Mouse (Mus musculus) colon, adult 2 months (tissue): ENCODE measurements around the gene Celsr3. TPM values are rescaled to one million over a fixed set of nuclear protein-coding genes. Genes with fewer than 3 reads are reported as not detected.

Source experiments
- polyA plus RNA-seq: library from polyadenylated mRNA; depleted of rRNA; stranded (reverse); fragments of >200 nt; gene quantifications from 2 replicates; pipeline ENCODE4 v1.2.3, GENCODE M21; 2012; rRNA removed

Gene Celsr3
- polyA plus RNA-seq = 2.1 and 2.3 TPM in 2 replicates

DNA sequence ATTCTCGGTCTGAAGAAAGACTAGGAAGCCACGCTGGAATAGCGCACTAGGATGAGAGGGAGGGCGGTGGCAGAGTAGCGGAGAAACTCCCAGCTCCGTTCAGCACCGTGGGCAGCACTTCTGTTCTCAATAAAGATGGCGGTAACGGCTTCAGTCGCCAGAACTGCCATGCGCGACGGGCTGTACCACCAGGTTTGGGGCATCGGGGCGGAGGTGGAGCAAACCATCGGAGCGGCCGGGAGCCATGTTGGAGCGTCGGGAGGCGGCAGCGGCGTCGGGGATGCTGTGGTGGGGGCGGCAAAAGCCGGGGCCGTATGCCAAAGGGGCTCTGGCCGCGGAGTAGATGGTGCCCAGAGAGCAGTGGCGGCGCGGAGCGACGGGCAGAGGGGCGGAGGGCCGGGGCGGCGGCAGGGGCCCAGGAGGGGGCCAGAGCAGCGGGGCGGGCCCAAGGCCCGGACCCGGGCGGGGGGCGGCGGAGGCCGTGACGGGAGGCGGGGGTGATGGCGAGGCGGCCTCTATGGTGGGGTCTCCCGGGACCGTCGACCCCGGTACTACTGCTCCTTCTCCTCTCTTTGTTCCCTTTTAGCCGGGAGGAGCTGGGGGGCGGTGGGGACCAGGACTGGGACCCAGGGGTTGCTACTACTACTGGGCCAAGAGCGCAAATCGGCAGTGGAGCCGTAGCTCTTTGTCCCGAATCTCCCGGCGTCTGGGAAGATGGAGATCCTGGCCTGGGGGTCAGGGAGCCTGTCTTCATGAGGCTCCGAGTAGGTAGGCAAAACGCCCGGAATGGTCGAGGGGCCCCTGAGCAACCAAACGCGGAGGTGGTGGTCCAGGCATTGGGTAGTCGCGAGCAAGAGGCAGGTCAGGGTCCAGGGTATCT lies at the start of gene Celsr3:
Gene Celsr3 (plus strand): TSS at position 501 of the 880 bp plus-strand sequence.

DNA sequence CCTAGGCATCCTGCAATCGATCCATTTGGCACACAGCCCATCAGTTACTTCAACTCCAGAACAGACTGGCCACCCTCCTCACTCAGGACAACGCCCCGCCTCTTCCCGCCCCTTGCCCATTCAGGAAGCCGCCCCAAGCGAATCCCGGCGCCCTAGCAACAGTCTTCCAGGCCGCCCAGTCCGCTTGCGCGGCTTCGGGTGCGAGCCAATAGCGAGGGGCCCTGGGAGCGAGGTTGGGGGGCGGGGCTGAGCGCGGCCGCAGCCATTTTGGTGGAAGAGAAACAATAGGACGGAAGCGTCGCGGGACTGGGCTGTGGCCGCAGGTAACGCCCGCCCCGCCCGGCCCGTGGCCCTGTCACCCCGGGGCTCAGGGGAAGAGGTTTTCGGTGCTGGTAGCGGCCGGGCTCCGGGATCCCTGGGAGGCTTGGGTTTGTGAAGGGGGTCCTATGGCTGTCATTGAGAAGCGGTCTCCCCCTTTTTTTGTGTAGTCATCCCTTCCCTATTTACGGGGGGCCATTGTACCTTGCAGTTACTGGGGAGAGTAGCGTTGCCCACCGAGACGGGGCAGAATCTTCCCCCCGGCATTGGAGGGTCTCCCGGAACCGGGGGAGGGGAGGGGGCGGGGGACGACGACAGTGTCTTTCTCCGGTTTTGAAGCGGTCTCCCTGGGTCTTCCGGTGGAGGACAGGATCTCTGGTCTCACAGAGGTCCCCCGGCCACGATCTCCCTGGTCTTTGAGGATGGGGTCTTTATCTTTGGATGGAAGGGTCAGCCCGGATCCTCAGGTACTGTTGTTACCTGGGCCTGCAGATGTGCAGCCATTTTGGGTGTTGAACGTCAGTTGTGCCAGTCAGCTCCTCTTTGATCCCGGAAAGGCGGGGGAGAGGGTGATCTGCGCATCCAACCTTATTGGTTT lies 42.3 kb upstream of the Celsr3 start, which contains the start of gene Ip6k2:
Gene Ip6k2 (plus strand): TSS at position 249 of the 916 bp plus-strand sequence.

DNA sequence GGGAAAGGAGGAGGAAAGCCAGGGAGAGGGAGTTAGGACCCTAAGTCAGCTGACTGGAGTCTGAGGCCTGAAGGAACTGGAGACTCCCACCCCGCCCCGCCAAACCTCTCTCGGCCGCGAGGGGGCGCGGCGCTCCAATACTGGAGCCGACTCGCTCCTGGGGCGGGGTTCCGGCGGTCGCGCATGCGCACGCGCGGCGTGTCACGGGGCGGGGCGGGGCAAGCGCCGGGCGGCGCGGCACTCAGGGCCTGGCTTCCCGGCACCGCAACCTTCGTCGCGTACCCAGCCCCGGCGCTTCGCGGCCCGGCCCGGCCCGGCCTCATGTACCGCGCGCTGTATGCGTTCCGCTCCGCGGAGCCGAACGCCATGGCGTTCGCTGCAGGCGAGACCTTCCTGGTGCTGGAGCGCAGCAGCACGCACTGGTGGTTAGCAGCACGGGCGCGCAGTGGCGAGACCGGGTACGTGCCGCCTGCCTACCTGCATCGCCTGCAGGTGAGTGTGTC lies 17.9 kb upstream of the Celsr3 start, which contains the start of gene Nckipsd:
Gene Nckipsd (plus strand): TSS at position 206 of the 503 bp plus-strand sequence.

GRCm38 (mm10) chr9:108852976-108853375 lies 26.9 kb downstream of the Celsr3 start, which contains the start of gene Slc26a6:
Slc26a6 (plus strand) TSS chr9:108853283.

Other genes with a start within 250 kb of the Celsr3 start
- gene Wdr6, start 247.6 kb upstream of the Celsr3 start, polyA plus RNA-seq = 26.5 and 30.8 TPM in 2 replicates
- 8.7 and 8.9 TPM in 2 replicates for gene P4htm, start 228.7 kb upstream of the Celsr3 start, polyA plus RNA-seq
- gene Arih2, start 176.9 kb upstream of the Celsr3 start, polyA plus RNA-seq = 33.5 and 39.2 TPM in 2 replicates
- 67.7 and 75.1 TPM in 2 replicates for gene Slc25a20, start 164.2 kb upstream of the Celsr3 start, polyA plus RNA-seq
- gene Prkar2a, start 137.0 kb upstream of the Celsr3 start, polyA plus RNA-seq = 35.1 and 38.9 TPM in 2 replicates
- gene Ip6k2, start 42.5 kb upstream of the Celsr3 start, polyA plus RNA-seq = 46.0 and 51.8 TPM in 2 replicates
- gene Nckipsd, start 18.0 kb upstream of the Celsr3 start, polyA plus RNA-seq = 28.1 and 30.3 TPM in 2 replicates
- 7.2 and 11.9 TPM in 2 replicates for gene Slc26a6, start 27.0 kb downstream of the Celsr3 start, polyA plus RNA-seq
- gene Tmem89, start 88.3 kb downstream of the Celsr3 start, polyA plus RNA-seq = not detected in 2 replicates
- gene Uqcrc1, start 110.3 kb downstream of the Celsr3 start, polyA plus RNA-seq = 840 and 874 TPM in 2 replicates
- gene Col7a1, start 127.3 kb downstream of the Celsr3 start, polyA plus RNA-seq = 0.58 and 4.1 TPM in 2 replicates
- gene Ucn2, start 159.7 kb downstream of the Celsr3 start, polyA plus RNA-seq = 0.13 and 0.16 TPM in 2 replicates
- gene Pfkfb4, start 165.5 kb downstream of the Celsr3 start, polyA plus RNA-seq = 31.5 and 46.8 TPM in 2 replicates
- gene Shisa5, start 212.2 kb downstream of the Celsr3 start, polyA plus RNA-seq = 758 and 915 TPM in 2 replicates
- 59.2 and 60.5 TPM in 2 replicates for gene Trex1, start 233.4 kb downstream of the Celsr3 start, polyA plus RNA-seq
- 16.6 and 17.8 TPM in 2 replicates for gene Atrip, start 247.8 kb downstream of the Celsr3 start, polyA plus RNA-seq